Mouse (Mus musculus) olfactory bulb, adult 2 months (tissue): ENCODE measurements around the gene Lrguk.

Experiments used
- CTCF ChIP-seq: fragments of 200-500 bp; IDR thresholded peaks from 2 replicates; pipeline ENCODE4 v1.5.1; 2012; ENCODE audit warnings: low read depth, mild to moderate bottlenecking, low read length, moderate library complexity; ENCODE audit not compliant: insufficient read depth
- POLR2A ChIP-seq: fragments of 200-500 bp; IDR thresholded peaks from 2 replicates; pipeline ENCODE4 v1.6.1; 2012; ENCODE audit warnings: mild to moderate bottlenecking, low read depth, low read length, moderate library complexity; ENCODE audit not compliant: insufficient read depth

- TF ChIP-seq POLR2A (no peak), CTCF (no peak)
Observed at GRCm38 (mm10) chr6:34179007-34179406, 149.8 kb downstream of the Lrguk start.
